Mouse (Mus musculus) stomach, postnatal 0 days (tissue): ENCODE measurements at regions not wholly inside any gene's neighbourhood (a gene's known extent, or its start where the extent isn't known, plus 50 kb on each side); places are given as distances from the start of the nearest gene placed in this dataset.

ENCODE experiments used
- CTCF ChIP-seq: IDR thresholded peaks from 2 replicates; pipeline ENCODE4 v1.5.1; 2016; ENCODE audit warnings: antibody characterized with exemption, low read depth, mild to moderate bottlenecking, moderate library complexity
- EP300 ChIP-seq: optimal IDR thresholded peaks from 2 replicates; pipeline ENCODE3; 2016; ENCODE audit warnings: antibody characterized with exemption

GRCm38 (mm10) chr9:41481611-41482266 lies 320.2 kb upstream of the Ubash3b start:
- TF ChIP-seq CTCF (no peak), EP300 (no peak)
